Mouse (Mus musculus): ENCODE measurements around the gene Gpx8.

Gpx8 gene

GRCm38 (mm10) chr13:113046211-113046883 lies at the start of gene Gpx8:
Gpx8 (minus strand) TSS chr13:113046410.
- peak; percentile 42 for DNase-seq (ENCODE audit: low read depth, low spot score)

GRCm38 (mm10) chr13:113094618-113095017 lies 48.4 kb upstream of the Gpx8 start:
- no peak for DNase-seq (ENCODE audit: low read depth, low spot score)

- DNase-seq (ENCODE audit: low read depth, low spot score): no peak
These were observed 44.3 kb upstream of the Gpx8 start for GRCm38 (mm10) chr13:113090489-113090888.

- no peak for DNase-seq (ENCODE audit: low read depth, low spot score)
These were observed 41.2 kb upstream of the Gpx8 start for GRCm38 (mm10) chr13:113087226-113088017.

- no peak for DNase-seq (ENCODE audit: low read depth, low spot score)
These were observed 38.5 kb upstream of the Gpx8 start for GRCm38 (mm10) chr13:113084732-113085131.

- DNase-seq (ENCODE audit: low read depth, low spot score): no peak
These were observed 35.9 kb upstream of the Gpx8 start for GRCm38 (mm10) chr13:113082101-113082500.

GRCm38 (mm10) chr13:113079021-113079420 lies 32.8 kb upstream of the Gpx8 start:
- no peak for DNase-seq (ENCODE audit: low read depth, low spot score)

- DNase-seq (ENCODE audit: low read depth, low spot score): no peak
These were observed 18.3 kb upstream of the Gpx8 start for GRCm38 (mm10) chr13:113064542-113064941.

- no peak for DNase-seq (ENCODE audit: low read depth, low spot score)
These were observed 15.5 kb upstream of the Gpx8 start for GRCm38 (mm10) chr13:113061746-113062145.

GRCm38 (mm10) chr13:113055826-113056225 lies 9.6 kb upstream of the Gpx8 start:
- DNase-seq (ENCODE audit: low read depth, low spot score): no peak

- DNase-seq (ENCODE audit: low read depth, low spot score): no peak
These were observed 8.0 kb upstream of the Gpx8 start for GRCm38 (mm10) chr13:113054230-113054629.

GRCm38 (mm10) chr13:113047647-113048046 lies 1.4 kb upstream of the Gpx8 start:
- no peak for DNase-seq (ENCODE audit: low read depth, low spot score)

GRCm38 (mm10) chr13:113047018-113047417 lies 808 bp upstream of the Gpx8 start:
- DNase-seq (ENCODE audit: low read depth, low spot score): no peak

GRCm38 (mm10) chr13:113045458-113046110 lies 626 bp downstream of the Gpx8 start:
- DNase-seq (ENCODE audit: low read depth, low spot score): no peak

- DNase-seq (ENCODE audit: low read depth, low spot score): no peak
These were observed 1.3 kb downstream of the Gpx8 start for GRCm38 (mm10) chr13:113044876-113045275.

- DNase-seq (ENCODE audit: low read depth, low spot score): peak; percentile 73
These were observed 10.4 kb downstream of the Gpx8 start for GRCm38 (mm10) chr13:113035852-113036251.

GRCm38 (mm10) chr13:113034950-113035421 lies 11.2 kb downstream of the Gpx8 start, which contains the start of gene Cdc20b:
Cdc20b (plus strand) TSS chr13:113035111.
- DNase-seq (ENCODE audit: low read depth, low spot score): no peak

GRCm38 (mm10) chr13:113034271-113034886 lies 11.8 kb downstream of the Gpx8 start:
- no peak for DNase-seq (ENCODE audit: low read depth, low spot score)

GRCm38 (mm10) chr13:113032831-113033230 lies 13.4 kb downstream of the Gpx8 start:
- no peak for DNase-seq (ENCODE audit: low read depth, low spot score)

GRCm38 (mm10) chr13:113031792-113032571 lies 14.2 kb downstream of the Gpx8 start:
- no peak for DNase-seq (ENCODE audit: low read depth, low spot score)

- DNase-seq (ENCODE audit: low read depth, low spot score): no peak
These were observed 14.9 kb downstream of the Gpx8 start for GRCm38 (mm10) chr13:113031351-113031750.

Measured in skeletal muscle tissue, adult 2 months (tissue).